Mouse (Mus musculus) heart, adult 11 months (tissue): ENCODE measurements around the gene Ankrd50.

Source experiments
- DNase-seq: peaks from one replicate; pipeline ENCODE4 v3.0.0; 2022

The Ankrd50 gene

GRCm38 (mm10) chr3:38463149-38463548 is 21.5 kb downstream of the Ankrd50 start:
- DNase-seq: no peak

DNA sequence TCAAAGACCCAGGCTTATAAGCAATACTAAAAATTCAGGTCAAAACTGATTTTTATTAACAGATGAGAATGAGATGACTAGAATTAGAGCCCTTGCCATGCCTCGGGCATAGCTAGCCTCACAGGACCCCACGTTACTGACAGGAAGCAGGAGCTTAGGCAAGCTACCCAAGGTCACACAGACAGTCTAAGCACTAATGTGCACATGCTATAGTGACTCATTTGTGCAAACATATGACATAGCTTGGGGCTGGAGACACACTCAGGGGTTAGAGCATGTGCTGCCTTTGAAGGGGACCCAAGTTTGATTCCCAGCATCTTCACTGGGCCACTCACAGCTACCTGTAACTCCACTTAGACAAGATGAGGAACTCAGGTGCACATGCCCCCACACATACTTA is 22.9 kb downstream of the Ankrd50 start:
- no peak for DNase-seq

DNA sequence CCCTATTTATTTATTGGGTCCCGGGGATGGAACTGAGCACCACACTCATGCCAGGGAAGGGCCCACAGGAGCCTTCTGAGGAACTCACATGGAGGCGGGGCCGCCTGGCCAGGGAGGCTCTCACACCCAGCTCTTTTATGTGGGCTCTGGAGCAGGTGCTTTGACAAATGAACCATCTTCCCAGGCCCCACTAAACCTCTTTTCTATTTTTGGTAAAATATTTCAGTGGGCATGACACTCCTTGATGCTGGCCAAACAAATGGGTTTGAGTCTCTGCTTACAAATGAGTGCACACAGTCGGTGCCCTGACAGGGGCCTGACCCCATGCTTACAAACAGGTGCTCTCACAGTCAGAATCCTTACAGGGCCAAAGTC is 24.4 kb downstream of the Ankrd50 start:
- no peak for DNase-seq

DNA sequence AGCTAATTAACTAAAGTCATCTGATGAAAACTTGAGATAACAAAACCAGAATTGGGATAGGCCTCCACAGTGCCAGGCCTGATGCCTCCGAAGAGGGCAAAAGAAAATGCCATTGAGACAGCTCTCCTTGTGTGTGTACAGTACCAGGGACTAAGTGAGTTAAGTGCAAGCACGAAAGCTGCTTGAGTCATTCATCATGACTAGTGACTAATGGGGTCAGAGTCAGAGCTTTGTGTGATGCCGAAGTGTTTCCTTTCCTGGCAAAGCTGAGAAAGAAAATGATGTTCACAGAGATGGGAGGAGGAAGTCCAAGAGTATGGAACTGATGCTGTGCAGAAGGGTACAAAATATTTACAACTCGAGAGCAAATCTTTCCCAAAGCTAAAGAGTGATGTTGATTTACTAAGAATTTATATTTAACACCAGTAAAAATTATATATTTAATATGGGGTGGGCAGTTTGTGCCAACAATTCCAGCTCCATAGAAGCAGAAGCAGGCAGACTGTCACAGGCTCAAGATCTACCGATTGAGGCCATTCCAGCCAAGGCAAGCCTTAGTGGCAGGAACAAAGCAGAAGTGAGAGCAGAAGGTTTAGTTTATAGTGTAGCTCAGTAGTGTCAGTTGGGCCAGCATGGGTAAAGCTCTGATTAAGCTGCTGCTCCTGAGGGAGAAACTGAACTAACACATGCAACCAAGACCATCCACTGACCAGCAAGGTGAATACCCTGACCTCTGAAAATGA is 25.0 kb downstream of the Ankrd50 start:
- DNase-seq: no peak

DNA sequence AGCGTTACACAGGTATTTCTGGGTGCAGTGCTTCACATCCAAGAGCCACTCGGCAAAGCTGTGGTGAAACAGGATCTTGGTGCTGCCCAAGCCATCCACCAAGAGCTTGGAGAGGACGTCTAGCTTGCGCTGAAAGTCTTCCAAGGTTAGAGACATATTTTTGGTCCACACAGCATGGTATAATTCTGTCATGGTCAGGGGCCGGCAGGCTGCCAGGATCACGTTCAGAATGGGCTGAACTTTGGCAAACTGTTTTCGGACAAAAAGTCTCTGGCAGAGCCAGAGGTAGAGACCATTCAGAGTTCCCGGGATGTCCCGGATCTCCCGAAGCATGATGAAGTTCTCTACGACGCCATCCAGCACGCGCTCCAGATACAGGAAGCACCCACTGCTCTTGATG is 27.6 kb downstream of the Ankrd50 start:
- no peak for DNase-seq

- no peak for DNase-seq
Measured at GRCm38 (mm10) chr3:38452199-38452598, 32.4 kb downstream of the Ankrd50 start.

DNA sequence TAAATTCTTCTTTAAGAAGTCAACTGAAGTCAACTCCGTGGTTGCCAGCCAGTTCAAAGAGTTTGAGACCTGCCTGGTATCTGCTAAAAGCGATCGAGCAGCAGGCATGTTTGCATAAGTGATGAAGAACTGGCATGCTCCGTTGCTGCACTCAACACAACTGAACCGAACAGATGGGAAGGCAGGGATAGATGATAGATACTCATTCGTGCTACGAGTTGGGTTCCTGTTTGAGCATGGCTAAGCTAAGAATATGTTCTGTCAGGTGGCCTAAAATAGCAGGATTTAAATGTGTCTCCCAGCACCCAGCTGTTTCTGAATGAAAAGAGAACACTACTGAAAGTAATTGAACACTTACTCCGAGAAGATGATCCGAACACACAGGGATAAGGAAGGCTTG is 38.1 kb downstream of the Ankrd50 start:
- DNase-seq: no peak

GRCm38 (mm10) chr3:38443875-38444274 is 40.8 kb downstream of the Ankrd50 start:
- peak; percentile 93 for DNase-seq

DNA sequence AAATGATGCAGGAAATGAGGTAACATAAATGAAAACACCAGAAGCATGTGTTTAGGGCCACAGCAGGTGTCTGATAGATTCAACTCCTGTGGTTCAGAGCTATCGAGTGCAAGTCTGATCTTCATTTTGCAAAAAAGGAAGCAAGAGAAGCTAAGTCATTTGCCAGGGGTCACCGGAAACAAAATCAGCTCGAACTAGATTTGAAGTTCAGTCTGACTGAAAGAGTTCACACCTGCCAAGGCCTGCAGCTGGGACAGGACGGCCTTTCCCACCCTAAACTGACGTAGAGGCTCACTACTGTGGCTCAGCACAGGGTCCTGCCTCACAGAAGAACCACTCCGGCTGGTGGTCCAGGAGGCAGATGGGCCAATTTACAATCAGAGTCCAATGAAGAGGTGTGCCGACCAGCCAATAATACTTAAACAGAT is 44.1 kb downstream of the Ankrd50 start:
- DNase-seq: no peak

GRCm38 (mm10) chr3:38436596-38436995 is 48.0 kb downstream of the Ankrd50 start:
- no peak for DNase-seq

DNA sequence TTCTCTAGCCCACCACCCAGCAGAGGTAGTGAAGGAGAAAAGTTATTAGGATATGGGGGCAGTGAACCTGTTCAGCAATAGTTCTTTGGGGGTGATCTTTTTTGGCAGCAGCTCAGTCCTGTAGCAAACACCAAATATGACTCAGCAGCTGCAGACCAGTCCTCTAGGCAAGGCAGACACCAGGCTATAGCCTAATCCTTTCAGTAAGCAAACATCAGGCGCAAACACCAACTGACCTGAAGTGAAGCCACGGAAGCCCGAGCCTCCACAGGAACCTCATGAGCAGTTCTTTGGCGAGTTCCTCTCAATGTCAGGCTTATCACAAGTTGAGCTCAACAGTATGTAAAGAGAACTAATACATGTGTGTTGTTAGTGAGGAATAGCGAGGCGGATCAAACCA is 48.8 kb downstream of the Ankrd50 start:
- DNase-seq: no peak

GRCm38 (mm10) chr3:38434486-38434885 is 50.2 kb downstream of the Ankrd50 start:
- DNase-seq: no peak

- peak; percentile 90 for DNase-seq
Measured at GRCm38 (mm10) chr3:38433495-38434464, 50.9 kb downstream of the Ankrd50 start.

DNA sequence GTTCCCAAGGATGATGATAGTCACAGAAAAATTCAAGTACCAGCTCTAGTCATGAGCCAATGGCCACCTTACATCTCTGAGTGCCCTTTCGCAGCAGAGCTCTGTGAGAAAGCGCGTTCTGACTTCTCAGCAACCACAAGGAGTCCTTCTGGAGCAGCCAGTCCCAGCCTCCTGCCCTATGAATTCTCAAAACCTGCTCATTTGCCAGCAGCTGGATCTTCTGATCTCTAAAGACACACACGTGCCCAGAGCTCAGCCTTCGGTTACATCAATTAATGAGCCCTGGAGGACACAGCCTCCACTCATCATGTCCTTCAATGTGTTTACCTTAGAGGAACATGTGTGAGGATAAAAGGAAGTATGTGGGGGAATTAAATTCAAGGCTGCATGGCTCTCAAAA is 53.2 kb downstream of the Ankrd50 start:
- peak; percentile 52 for DNase-seq

GRCm38 (mm10) chr3:38431042-38431441 is 53.6 kb downstream of the Ankrd50 start:
- DNase-seq: no peak

DNA sequence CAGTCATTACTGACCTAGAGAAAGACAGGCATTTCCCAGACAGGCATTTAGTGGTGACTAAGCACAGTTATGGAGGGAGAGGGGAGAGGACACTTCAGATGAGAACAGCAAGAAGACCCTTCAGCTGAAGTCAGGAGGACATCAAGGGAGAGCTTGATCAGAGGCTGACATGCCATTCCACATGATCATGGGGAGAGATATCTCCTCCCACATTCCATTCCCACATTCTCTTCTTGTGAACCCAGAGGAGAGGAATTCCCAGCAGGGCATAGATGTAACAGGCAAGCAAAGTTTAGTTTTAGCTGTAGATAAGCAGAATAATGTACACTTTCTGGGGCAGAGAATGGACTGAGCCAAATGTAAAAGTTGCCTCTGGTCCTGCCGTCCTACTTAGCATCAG is 57.4 kb downstream of the Ankrd50 start:
- DNase-seq: peak; percentile 11

- peak; percentile 71 for DNase-seq
Measured at GRCm38 (mm10) chr3:38423966-38424365, 60.7 kb downstream of the Ankrd50 start.

DNA sequence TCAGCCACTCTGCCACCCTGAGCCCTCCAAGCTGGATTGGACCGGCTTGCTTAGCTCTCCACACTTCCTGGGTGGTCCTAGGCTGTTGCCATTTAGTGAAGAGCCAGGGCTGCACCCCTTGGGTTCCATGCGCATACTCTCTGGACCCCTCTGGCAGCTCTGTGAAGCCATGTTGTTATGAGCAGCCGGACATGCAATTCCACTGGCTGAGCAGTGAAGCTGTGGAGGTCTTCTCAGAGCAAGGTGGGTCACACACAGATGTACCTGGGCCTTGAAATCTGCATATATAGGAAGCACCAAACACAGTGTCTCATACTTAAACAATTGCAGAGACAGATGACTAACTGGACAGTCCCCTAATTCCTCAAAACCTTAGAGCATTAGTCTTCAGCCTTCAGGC is 64.7 kb downstream of the Ankrd50 start:
- DNase-seq: peak; percentile 75

- DNase-seq: peak; percentile 79
Measured at GRCm38 (mm10) chr3:38415292-38415930, 69.2 kb downstream of the Ankrd50 start.
